Mouse (Mus musculus) cerebellum, adult 2 months (tissue): Measurements from ENCODE around the gene Adamts6. TPM values are rescaled to one million over a fixed set of nuclear protein-coding genes. Genes with fewer than 3 reads are reported as not detected.

Experiments used
- DNase-seq, 2 experiments: peaks; one replicate each; pipeline ENCODE4 v3.0.0; 2021
- H3K27ac ChIP-seq: fragments of 200-500 bp; 2 replicates; pipeline ENCODE4 v1.5.1; 2012; ENCODE audit warnings: low read length, control low read depth, inconsistent platforms; ENCODE audit not compliant: insufficient read depth
- H3K27me3 ChIP-seq: fragments of 200-500 bp; 2 replicates; pipeline ENCODE4 v1.6.1; 2012; ENCODE audit warnings: inconsistent platforms, mild to moderate bottlenecking, low read length, moderate library complexity; ENCODE audit not compliant: control insufficient read depth, insufficient read depth
- H3K4me1 ChIP-seq: fragments of 200-500 bp; 2 replicates; pipeline ENCODE4 v1.6.1; 2011; ENCODE audit warnings: low read length; ENCODE audit not compliant: control insufficient read depth, insufficient read depth
- H3K4me3 ChIP-seq: fragments of 200-500 bp; replicated peaks from 2 replicates; pipeline ENCODE3; 2011; ENCODE audit warnings: mild to moderate bottlenecking, low read depth, low read length, control low read depth; ENCODE audit not compliant: insufficient read depth
- CTCF ChIP-seq: fragments of 200-500 bp; IDR thresholded peaks from 2 replicates; pipeline ENCODE4 v1.5.1; 2011; ENCODE audit warnings: low read depth, mild to moderate bottlenecking, control low read depth, low read length, moderate library complexity, borderline replicate concordance; ENCODE audit not compliant: insufficient read depth
- POLR2A ChIP-seq: fragments of 200-500 bp; IDR thresholded peaks from 2 replicates; pipeline ENCODE4 v1.6.1; 2011; ENCODE audit warnings: low read length, control low read depth, borderline replicate concordance; ENCODE audit not compliant: insufficient read depth
- WGBS: fragments of 180-500 bp; shearing (Covaris S2); methylation state at CpG from one replicate; pipeline ENCODE4 v1.1.7; 2018; 5-methylcytosine and 5-hydroxymethylcytosine counted together
- polyA plus RNA-seq: library from polyadenylated mRNA; depleted of rRNA; stranded (reverse); fragments of >200 nt; gene quantifications from 2 replicates; pipeline ENCODE4 v1.2.3, GENCODE M21; 2012; rRNA removed

The Adamts6 gene
- polyA plus RNA-seq, 1 experiment = 5.0 TPM

GRCm38 (mm10) chr13:104542759-104543141 is 255.1 kb downstream of the Adamts6 start:
- Histone ChIP-seq H3K4me3 (no peak overlapping the region), H3K27me3 (no peaks in the 10 kb centered on the region), H3K4me1 (no peaks in the 10 kb centered on the region), H3K27ac (no peak overlapping the region)
- WGBS = 60% methylated on average over 4 of the region's 4 CpGs
- TF ChIP-seq POLR2A (no peak), CTCF (no peak)
- DNase-seq = no peak

Other genes with a start within 250 kb of the Adamts6 start
- 12.9 and 13.5 TPM in 2 replicates for gene Nln, start 178.2 kb upstream of the Adamts6 start, polyA plus RNA-seq
- gene Sgtb, start 178.1 kb upstream of the Adamts6 start, polyA plus RNA-seq = 40.5 and 41.0 TPM in 2 replicates
- gene Trappc13, start 109.4 kb upstream of the Adamts6 start, polyA plus RNA-seq = 30.4 and 31.5 TPM in 2 replicates
- 31.5 and 33.9 TPM in 2 replicates for gene Trim23, start 109.0 kb upstream of the Adamts6 start, polyA plus RNA-seq
- 1.0 TPM in 2 replicates for gene Cenpk, start 59.2 kb upstream of the Adamts6 start, polyA plus RNA-seq
- gene Ppwd1, start 59.0 kb upstream of the Adamts6 start, polyA plus RNA-seq = 9.1 and 9.2 TPM in 2 replicates